Mouse (Mus musculus): ENCODE results near the gene Adrm1. TPM values are rescaled to one million over a fixed set of nuclear protein-coding genes. Genes with fewer than 3 reads are reported as not detected.

Adrm1 gene
- 207 and 212 TPM in 2 replicates for polyA plus RNA-seq (2016; fragmentation: Nextera tagmentation; extraction: Ambion mirVana)

- Histone ChIP-seq H3K27me3 (no peaks in the 10 kb centered on the region), H3K9ac (replicated peaks) (peak within 1 kb of the TSS; percentile 94), H3K4me3 (replicated peaks) (peak within 1 kb of the TSS; percentile 98), H3K4me2 (peak within 1 kb of the TSS; percentile 99), H3K9me3 (no peaks in the 10 kb centered on the region), H3K36me3 (peaks cover 31% of the 10 kb centered on the region), H3K27ac (peak within 1 kb of the TSS; percentile 89), H3K4me1 (replicated peaks) (peaks cover 19% of the 10 kb centered on the region)
- peak; percentile 99 for ATAC-seq (ENCODE audit: insufficient number of reproducible peaks, insufficient read depth, low FRiP score, low TSS enrichment, low read depth)
- 4% methylated on average over 41 of the region's 41 CpGs for WGBS
Measured at GRCm38 (mm10) chr2:180170806-180171521, at the start of gene Adrm1. TSS of gene Adrm1 (plus strand) at chr2:180171485.

DNA sequence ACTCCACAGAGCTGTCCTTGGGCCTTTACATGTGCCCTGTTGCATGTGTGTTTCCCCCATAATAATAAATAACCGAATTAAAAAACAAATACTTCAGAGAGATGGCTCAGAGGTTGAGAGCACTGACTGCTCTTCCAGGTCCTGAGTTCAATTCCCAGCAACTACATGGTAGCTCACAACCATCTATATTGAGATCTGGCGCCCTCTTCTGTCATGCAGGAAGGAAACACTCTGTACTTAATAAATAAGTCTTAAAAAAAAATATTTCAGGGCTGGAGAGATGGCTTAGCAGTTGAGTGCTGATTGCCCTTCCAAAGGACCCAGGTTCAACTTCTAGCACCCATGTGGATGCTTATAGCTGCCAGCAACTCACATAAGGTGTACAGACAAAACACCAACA lies 47.1 kb upstream of the Adrm1 start:
- WGBS: 76% methylated on average over 2 of the region's 2 CpGs
- Histone ChIP-seq H3K9me3 (no peaks in the 10 kb centered on the region), H3K4me3 (replicated peaks) (no peak overlapping the region), H3K4me1 (replicated peaks) (peaks cover 34% of the 10 kb centered on the region), H3K9ac (replicated peaks) (no peak overlapping the region), H3K27ac (no peak overlapping the region), H3K36me3 (peaks cover 8% of the 10 kb centered on the region; the same call in 1 of the 2 replicates), H3K27me3 (no peaks in the 10 kb centered on the region), H3K4me2 (no peak overlapping the region)
- ATAC-seq (ENCODE audit: insufficient number of reproducible peaks, insufficient read depth, low FRiP score, low TSS enrichment, low read depth): no peak

- peaks cover 8% of the 10 kb centered on the region; the same call in 1 of the 2 replicates for H3K36me3 ChIP-seq
- H3K4me1 ChIP-seq (replicated peaks): peaks cover 26% of the 10 kb centered on the region
- H3K9ac ChIP-seq (replicated peaks): no peak overlapping the region
- no peaks in the 10 kb centered on the region for H3K27me3 ChIP-seq
- no peak overlapping the region for H3K4me3 ChIP-seq (replicated peaks)
- no peak overlapping the region for H3K4me2 ChIP-seq
- no peak for ATAC-seq (ENCODE audit: insufficient number of reproducible peaks, insufficient read depth, low FRiP score, low TSS enrichment, low read depth)
- H3K9me3 ChIP-seq: no peaks in the 10 kb centered on the region
- H3K27ac ChIP-seq: no peak overlapping the region
- WGBS: 19% methylated on average over 4 of the region's 4 CpGs
Measured at GRCm38 (mm10) chr2:180126195-180126594, 45.1 kb upstream of the Adrm1 start.

DNA sequence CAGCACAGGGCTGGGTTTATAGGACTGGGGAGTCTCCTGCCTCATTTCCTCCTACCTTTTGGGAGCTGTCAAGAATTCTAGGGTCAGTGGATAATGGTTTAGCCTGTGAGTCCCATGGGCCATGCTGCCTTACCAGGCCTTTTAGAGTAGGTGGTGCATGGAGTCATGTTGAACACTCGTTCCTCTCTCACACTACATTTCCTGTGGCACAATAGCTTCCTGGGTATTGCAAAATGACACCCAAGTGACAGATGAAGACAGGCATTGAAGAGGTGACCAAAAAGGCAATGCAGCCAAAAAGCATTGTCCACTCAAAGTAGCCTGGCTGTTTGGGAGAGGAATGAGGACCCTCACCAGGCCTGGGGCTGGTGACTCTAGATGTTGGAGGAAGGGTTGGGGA lies 43.6 kb upstream of the Adrm1 start:
- Histone ChIP-seq H3K27me3 (no peaks in the 10 kb centered on the region), H3K27ac (no peak overlapping the region), H3K9ac (replicated peaks) (no peak overlapping the region), H3K36me3 (peaks cover 8% of the 10 kb centered on the region; the same call in 1 of the 2 replicates), H3K4me3 (replicated peaks) (no peak overlapping the region), H3K4me2 (no peak overlapping the region), H3K9me3 (no peaks in the 10 kb centered on the region), H3K4me1 (replicated peaks) (peaks cover 26% of the 10 kb centered on the region)
- ATAC-seq (ENCODE audit: insufficient number of reproducible peaks, insufficient read depth, low FRiP score, low TSS enrichment, low read depth): no peak
- WGBS: 65% methylated on average over 1 of the region's 1 CpGs

- Histone ChIP-seq H3K9me3 (no peaks in the 10 kb centered on the region), H3K36me3 (peaks cover 2% of the 10 kb centered on the region), H3K27me3 (no peaks in the 10 kb centered on the region), H3K4me3 (replicated peaks) (no peak overlapping the region), H3K27ac (no peak overlapping the region), H3K9ac (replicated peaks) (no peak overlapping the region), H3K4me2 (no peak overlapping the region), H3K4me1 (replicated peaks) (no peaks in the 10 kb centered on the region)
- ATAC-seq (ENCODE audit: insufficient number of reproducible peaks, insufficient read depth, low FRiP score, low TSS enrichment, low read depth): no peak
- 90% methylated on average over 4 of the region's 4 CpGs for WGBS
Measured at GRCm38 (mm10) chr2:180133231-180133630, 38.1 kb upstream of the Adrm1 start.

DNA sequence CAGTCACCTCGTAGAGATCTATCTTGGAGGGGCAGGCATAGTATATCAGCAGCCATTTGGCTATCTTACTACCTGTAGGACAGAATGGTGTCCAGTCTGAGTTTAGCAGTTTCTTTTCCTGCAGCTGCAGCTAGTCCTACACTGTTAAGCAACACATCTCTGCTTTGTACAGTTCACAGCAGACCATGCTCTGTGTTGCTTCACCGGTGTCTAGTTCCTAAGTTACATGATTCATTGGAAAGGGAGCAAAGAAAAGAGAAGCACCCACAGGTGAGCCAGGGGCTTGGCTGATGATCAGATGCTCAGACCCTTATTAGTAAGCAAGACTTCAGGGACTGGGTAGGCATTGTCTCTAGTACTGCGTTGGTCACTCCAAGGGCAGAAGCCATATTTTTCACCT lies 37.4 kb upstream of the Adrm1 start:
- no peak for ATAC-seq (ENCODE audit: insufficient number of reproducible peaks, insufficient read depth, low FRiP score, low TSS enrichment, low read depth)
- WGBS: 82% methylated on average over 3 of the region's 3 CpGs

DNA sequence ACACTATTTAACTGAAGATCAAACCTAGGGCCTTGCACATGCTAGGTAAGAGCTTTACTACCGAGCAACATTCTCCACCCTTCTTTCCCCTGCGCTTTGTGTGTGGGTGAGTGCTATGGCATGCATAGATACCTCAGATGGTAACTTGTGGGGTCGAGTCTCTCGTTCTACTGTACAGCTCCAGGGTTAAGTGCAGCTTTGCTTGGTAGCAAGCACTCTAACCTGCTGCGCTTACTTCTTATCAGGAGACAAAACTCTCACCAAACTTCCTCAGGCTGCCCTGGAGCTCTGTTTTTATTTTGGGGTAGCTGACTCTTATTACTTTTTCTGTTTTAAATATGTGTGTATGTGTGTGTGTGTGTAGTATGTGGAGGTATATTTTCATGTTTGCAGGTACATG lies 35.9 kb upstream of the Adrm1 start:
- H3K4me3 ChIP-seq (replicated peaks): no peak overlapping the region
- H3K9me3 ChIP-seq: no peaks in the 10 kb centered on the region
- ATAC-seq (ENCODE audit: insufficient number of reproducible peaks, insufficient read depth, low FRiP score, low TSS enrichment, low read depth): no peak
- no peak overlapping the region for H3K4me2 ChIP-seq
- WGBS: 81% methylated on average over 5 of the region's 5 CpGs
- no peaks in the 10 kb centered on the region for H3K4me1 ChIP-seq (replicated peaks)
- H3K9ac ChIP-seq (replicated peaks): no peak overlapping the region
- H3K36me3 ChIP-seq: peaks cover 14% of the 10 kb centered on the region
- no peaks in the 10 kb centered on the region for H3K27me3 ChIP-seq
- no peak overlapping the region for H3K27ac ChIP-seq

More for the DNA sequence above, 37.4 kb upstream of the Adrm1 start:
- H3K9ac ChIP-seq (replicated peaks): no peak overlapping the region
- H3K4me3 ChIP-seq (replicated peaks): no peak overlapping the region
- H3K36me3 ChIP-seq: peaks cover 7% of the 10 kb centered on the region
- no peaks in the 10 kb centered on the region for H3K9me3 ChIP-seq
- no peaks in the 10 kb centered on the region for H3K4me1 ChIP-seq (replicated peaks)
- H3K4me2 ChIP-seq: no peak overlapping the region
- no peaks in the 10 kb centered on the region for H3K27me3 ChIP-seq
- no peak overlapping the region for H3K27ac ChIP-seq

DNA sequence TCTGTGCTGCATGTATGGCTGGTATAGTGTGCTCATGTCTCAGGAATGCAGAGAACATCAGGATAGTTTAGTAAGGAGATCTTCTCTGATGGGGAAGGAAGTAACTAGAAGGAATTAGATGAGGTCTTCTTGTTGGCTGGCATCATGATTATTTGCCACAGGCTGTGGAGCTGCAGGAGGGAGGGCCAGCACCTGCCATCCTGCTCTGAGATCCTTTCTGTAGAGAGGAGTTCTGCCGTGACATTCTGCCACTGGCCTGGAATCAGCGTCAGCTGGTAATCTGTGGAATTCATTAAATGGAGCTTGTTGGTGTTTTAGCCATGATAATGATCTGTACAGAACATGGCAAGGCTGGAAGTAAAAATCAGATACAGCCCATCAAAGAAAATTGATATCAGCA lies 25.2 kb upstream of the Adrm1 start:
- Histone ChIP-seq H3K4me1 (replicated peaks) (no peaks in the 10 kb centered on the region), H3K9ac (replicated peaks) (no peak overlapping the region), H3K9me3 (no peaks in the 10 kb centered on the region), H3K4me3 (replicated peaks) (no peak overlapping the region), H3K27ac (no peak overlapping the region), H3K36me3 (peaks cover 79% of the 10 kb centered on the region), H3K4me2 (no peak overlapping the region), H3K27me3 (no peaks in the 10 kb centered on the region)
- 88% methylated on average over 2 of the region's 2 CpGs for WGBS
- ATAC-seq (ENCODE audit: insufficient number of reproducible peaks, insufficient read depth, low FRiP score, low TSS enrichment, low read depth): no peak

DNA sequence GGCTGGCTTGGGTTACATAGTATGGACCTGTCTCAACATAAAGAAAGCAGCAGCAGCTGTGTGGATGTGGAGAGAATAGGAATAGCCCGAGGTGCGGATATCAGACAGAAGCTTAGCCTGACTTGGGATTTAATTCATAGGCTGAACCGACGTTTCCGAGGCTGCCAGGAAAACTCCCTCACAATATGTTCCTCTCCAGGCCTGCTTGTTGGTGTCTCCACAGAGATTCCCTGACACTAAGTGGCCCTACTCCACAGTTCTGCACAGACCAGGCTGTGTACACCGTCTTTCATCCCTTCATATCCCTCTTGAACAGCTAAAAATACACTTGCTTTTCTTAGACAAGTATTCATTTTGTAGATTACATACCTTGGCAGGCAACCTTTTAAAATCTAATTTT lies 23.9 kb upstream of the Adrm1 start:
- H3K9me3 ChIP-seq: no peaks in the 10 kb centered on the region
- H3K36me3 ChIP-seq: peaks cover 77% of the 10 kb centered on the region
- H3K4me1 ChIP-seq (replicated peaks): no peaks in the 10 kb centered on the region
- WGBS: 89% methylated on average over 6 of the region's 6 CpGs
- ATAC-seq (ENCODE audit: insufficient number of reproducible peaks, insufficient read depth, low FRiP score, low TSS enrichment, low read depth): no peak
- no peak overlapping the region for H3K9ac ChIP-seq (replicated peaks)
- H3K4me2 ChIP-seq: no peak overlapping the region
- H3K4me3 ChIP-seq (replicated peaks): no peak overlapping the region
- H3K27me3 ChIP-seq: no peaks in the 10 kb centered on the region
- no peak overlapping the region for H3K27ac ChIP-seq

DNA sequence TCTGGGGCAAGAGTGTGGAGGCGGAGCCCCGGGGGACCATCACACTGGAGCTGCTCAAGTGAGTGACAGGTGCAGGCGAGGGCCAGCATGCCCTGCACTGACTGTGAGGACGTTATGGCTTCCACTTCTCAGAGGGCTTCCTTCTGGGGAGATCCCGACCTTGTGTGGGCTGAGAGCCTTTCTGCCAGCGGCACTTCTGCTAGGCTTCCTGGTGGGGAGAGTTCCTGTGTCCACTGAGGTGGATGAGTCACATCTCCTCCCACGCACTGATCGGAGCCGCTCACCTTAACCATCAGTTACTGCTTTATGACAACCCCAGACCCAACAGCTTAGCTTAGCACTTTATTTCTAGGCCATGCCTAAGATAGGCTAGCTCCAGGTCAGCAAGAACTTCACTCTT lies 22.7 kb upstream of the Adrm1 start:
- Histone ChIP-seq H3K27ac (no peak overlapping the region), H3K4me2 (no peak overlapping the region), H3K27me3 (no peaks in the 10 kb centered on the region), H3K4me1 (replicated peaks) (no peaks in the 10 kb centered on the region), H3K4me3 (replicated peaks) (no peak overlapping the region), H3K36me3 (peaks cover 86% of the 10 kb centered on the region), H3K9me3 (no peaks in the 10 kb centered on the region), H3K9ac (replicated peaks) (no peak overlapping the region)
- 83% methylated on average over 9 of the region's 9 CpGs for WGBS
- no peak for ATAC-seq (ENCODE audit: insufficient number of reproducible peaks, insufficient read depth, low FRiP score, low TSS enrichment, low read depth)

DNA sequence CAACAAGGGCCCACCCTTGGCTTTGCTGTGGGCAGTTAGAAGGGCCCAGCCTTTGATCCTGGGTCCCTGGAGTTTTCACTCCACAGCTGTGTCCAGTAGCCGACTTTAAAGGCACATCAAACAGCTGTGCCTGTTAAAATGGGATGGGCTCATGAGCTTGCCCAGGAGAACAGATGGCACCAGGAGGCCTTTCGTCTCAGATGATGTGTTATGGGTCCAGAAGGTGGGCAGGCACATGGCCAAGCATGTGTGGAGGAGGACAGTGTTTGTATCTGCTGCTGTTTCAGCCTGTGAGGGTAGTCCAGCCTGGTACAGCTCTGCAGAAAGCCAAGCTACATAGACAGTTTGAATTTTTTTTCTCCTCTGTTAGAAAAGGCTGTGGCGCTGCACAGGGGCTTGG lies 16.5 kb upstream of the Adrm1 start:
- Histone ChIP-seq H3K4me3 (replicated peaks) (no peak overlapping the region), H3K27ac (no peak overlapping the region), H3K9me3 (no peaks in the 10 kb centered on the region), H3K9ac (replicated peaks) (no peak overlapping the region), H3K4me1 (replicated peaks) (no peaks in the 10 kb centered on the region), H3K36me3 (peaks cover 79% of the 10 kb centered on the region), H3K27me3 (no peaks in the 10 kb centered on the region), H3K4me2 (no peak overlapping the region)
- 40% methylated on average over 3 of the region's 3 CpGs for WGBS
- no peak for ATAC-seq (ENCODE audit: insufficient number of reproducible peaks, insufficient read depth, low FRiP score, low TSS enrichment, low read depth)

DNA sequence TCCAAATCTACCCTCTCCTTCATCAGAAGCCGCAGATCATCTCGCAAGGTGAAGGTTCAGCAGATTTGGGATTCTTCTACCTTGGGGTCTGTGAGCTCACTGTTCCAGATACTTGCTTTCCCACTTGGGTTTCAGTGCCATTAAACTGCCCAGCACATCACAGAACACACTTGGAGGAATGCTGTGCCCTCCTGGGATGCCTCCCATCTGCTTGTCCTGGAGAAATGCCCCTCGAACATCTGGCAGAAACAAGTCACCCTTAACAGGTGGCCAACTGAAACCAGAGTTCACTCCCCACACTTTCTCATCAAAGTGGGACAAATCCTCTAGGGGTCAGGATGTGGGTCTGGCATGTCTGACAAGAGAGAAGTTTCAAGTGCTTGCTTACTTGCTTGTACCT lies 12.7 kb upstream of the Adrm1 start:
- no peaks in the 10 kb centered on the region for H3K27me3 ChIP-seq
- no peak overlapping the region for H3K4me3 ChIP-seq (replicated peaks)
- no peaks in the 10 kb centered on the region for H3K9me3 ChIP-seq
- H3K36me3 ChIP-seq: peaks cover 80% of the 10 kb centered on the region
- H3K4me2 ChIP-seq: no peak overlapping the region
- H3K9ac ChIP-seq (replicated peaks): no peak overlapping the region
- 83% methylated on average over 3 of the region's 3 CpGs for WGBS
- no peak overlapping the region for H3K27ac ChIP-seq
- no peak for ATAC-seq (ENCODE audit: insufficient number of reproducible peaks, insufficient read depth, low FRiP score, low TSS enrichment, low read depth)
- H3K4me1 ChIP-seq (replicated peaks): no peaks in the 10 kb centered on the region
